Mouse (Mus musculus) gastrocnemius, adult 2 months (tissue): ENCODE data around the gene Nrip3. TPM values are rescaled to one million over a fixed set of nuclear protein-coding genes. Genes with fewer than 3 reads are reported as not detected.

Experiments
- DNase-seq: peaks from one replicate; pipeline ENCODE4 v3.0.0; 2022
- H3K27ac ChIP-seq: fragments of 200-600 bp; 2 replicates; pipeline ENCODE4 v1.8.1; 2022; ENCODE audit warnings: mild to moderate bottlenecking
- H3K4me3 ChIP-seq: fragments of 200-600 bp; 2 replicates; pipeline ENCODE4 v1.8.1; 2022; ENCODE audit warnings: mild to moderate bottlenecking, moderate library complexity
- CTCF ChIP-seq: fragments of 200-600 bp; IDR thresholded peaks from 2 replicates; pipeline ENCODE4 v1.8.1; 2022; ENCODE audit warnings: antibody characterized with exemption, mild to moderate bottlenecking, moderate library complexity
- intact Hi-C: fragments of 180-260 bp; cut with DNase I; formaldehyde crosslinking; loops from one replicate; pipeline ENCODE4 v1.15.1; 2025
- total RNA-seq, 2 experiments: library from RNA; stranded (reverse); gene quantifications; 2 replicates each; pipeline ENCODE4 v1.2.3; 2021

Gene Nrip3
- total RNA-seq, 2 experiments from 2014 or later, result not detected

GRCm38 (mm10) chr7:109795564-109795963, 13.7 kb upstream of the Nrip3 start:
- TF ChIP-seq CTCF, result no peak
- Histone ChIP-seq H3K4me3 (no peak overlapping the region), H3K27ac (no peak overlapping the region)
- DNase-seq, result no peak
- intact Hi-C loops, result no loop called here

GRCm38 (mm10) chr7:109794556-109794955, 12.7 kb upstream of the Nrip3 start:
- DNase-seq, result no peak
- Histone ChIP-seq H3K27ac (no peak overlapping the region), H3K4me3 (no peak overlapping the region)
- intact Hi-C loops, result loop anchor here (5.0 kb wide), 1 partner anchor 87 kb away; no protein-coding TSS in a partner anchor
- no peak for TF ChIP-seq CTCF

GRCm38 (mm10) chr7:109792759-109793158, 10.9 kb upstream of the Nrip3 start:
- peak; percentile 80 for TF ChIP-seq CTCF
- Histone ChIP-seq H3K27ac (no peak overlapping the region), H3K4me3 (no peak overlapping the region)
- intact Hi-C loops, result loop anchor here (1.0 to 5.0 kb wide), 2 partner anchors 85 to 100 kb away; no protein-coding TSS in a partner anchor
- DNase-seq, result peak; percentile 52

- Histone ChIP-seq H3K4me3 (no peak overlapping the region), H3K27ac (no peak overlapping the region)
- TF ChIP-seq CTCF, result no peak
- no peak for DNase-seq
- intact Hi-C loops, result loop anchor here (5.0 kb wide), 1 partner anchor 84 kb away; no protein-coding TSS in a partner anchor
Observed at GRCm38 (mm10) chr7:109790818-109791217, 9.0 kb upstream of the Nrip3 start.

GRCm38 (mm10) chr7:109787860-109788259, 6.0 kb upstream of the Nrip3 start:
- TF ChIP-seq CTCF, result no peak
- intact Hi-C loops, result no loop called here

GRCm38 (mm10) chr7:109783281-109783680, 1.5 kb upstream of the Nrip3 start:
- intact Hi-C loops, result no loop called here
- DNase-seq, result no peak
- no peak for TF ChIP-seq CTCF
- Histone ChIP-seq H3K4me3 (no peak overlapping the region), H3K27ac (no peak overlapping the region)

More at GRCm38 (mm10) chr7:109787860-109788259, 6.0 kb upstream of the Nrip3 start:
- Histone ChIP-seq H3K27ac (no peak overlapping the region), H3K4me3 (no peak overlapping the region)
- DNase-seq, result no peak

- intact Hi-C loops, result no loop called here
- Histone ChIP-seq H3K27ac (no peak overlapping the region), H3K4me3 (peak overlapping the region; percentile 73)
- TF ChIP-seq CTCF, result no peak
- no peak for DNase-seq
Observed at GRCm38 (mm10) chr7:109781087-109781469, 747 bp downstream of the Nrip3 start.

GRCm38 (mm10) chr7:109772251-109772650, 9.6 kb downstream of the Nrip3 start:
- no peak for DNase-seq
- intact Hi-C loops, result no loop called here
- no peak overlapping the region for H3K4me3 ChIP-seq
- no peak overlapping the region for H3K27ac ChIP-seq
- no peak for TF ChIP-seq CTCF

- no peak overlapping the region for H3K27ac ChIP-seq
- intact Hi-C loops, result no loop called here
- no peak for TF ChIP-seq CTCF
- DNase-seq, result no peak
- no peak overlapping the region for H3K4me3 ChIP-seq
Observed at GRCm38 (mm10) chr7:109768699-109769383, 13.0 kb downstream of the Nrip3 start.

GRCm38 (mm10) chr7:109767575-109768350, 14.1 kb downstream of the Nrip3 start:
- no peak overlapping the region for H3K27ac ChIP-seq
- no peak for DNase-seq
- no peak for TF ChIP-seq CTCF
- intact Hi-C loops, result no loop called here
- H3K4me3 ChIP-seq, result no peak overlapping the region

GRCm38 (mm10) chr7:109764009-109764408, 17.8 kb downstream of the Nrip3 start:
- no peak for DNase-seq
- Histone ChIP-seq H3K4me3 (no peak overlapping the region), H3K27ac (no peak overlapping the region)
- intact Hi-C loops, result no loop called here
- TF ChIP-seq CTCF, result no peak

- Histone ChIP-seq H3K4me3 (no peak overlapping the region), H3K27ac (no peak overlapping the region)
- DNase-seq, result no peak
- no peak for TF ChIP-seq CTCF
- intact Hi-C loops, result no loop called here
Observed at GRCm38 (mm10) chr7:109756291-109756690, 25.5 kb downstream of the Nrip3 start.

- Histone ChIP-seq H3K4me3 (no peak overlapping the region), H3K27ac (no peak overlapping the region)
- TF ChIP-seq CTCF, result no peak
- intact Hi-C loops, result no loop called here
- no peak for DNase-seq
Observed at GRCm38 (mm10) chr7:109754034-109754433, 27.8 kb downstream of the Nrip3 start.
